Mouse (Mus musculus) heart, postnatal 0 days (tissue): ENCODE results near the gene Arid1a. TPM values are rescaled to one million over a fixed set of nuclear protein-coding genes. Genes with fewer than 3 reads are reported as not detected.

Experiments
- ATAC-seq: fragments of 200-750 bp; cut with Nextera tagmentation; 2 replicates; pipeline ENCODE4 v1.8.0; 2017; ENCODE audit warnings: low read depth, moderate number of reproducible peaks, moderate library complexity; ENCODE audit not compliant: insufficient read depth
- DNase-seq: peaks from one replicate; pipeline ENCODE4 v3.0.0-alpha.2; 2016; ENCODE audit warnings: low spot score
- H3K27ac ChIP-seq: fragments of 300-500 bp; sonication (generic); 2 replicates; pipeline ENCODE4 v1.5.1; 2014; ENCODE audit warnings: low read depth, mild to moderate bottlenecking
- H3K27me3 ChIP-seq: fragments of 300-500 bp; sonication (generic); 2 replicates; pipeline ENCODE4 v1.6.1; 2014; ENCODE audit warnings: low read length, mixed read lengths; ENCODE audit not compliant: control insufficient read depth, insufficient read depth
- H3K36me3 ChIP-seq: fragments of 300-500 bp; sonication (generic); replicated peaks from 2 replicates; pipeline ENCODE4 v1.6.1; 2014; ENCODE audit warnings: low read length, mixed read lengths; ENCODE audit not compliant: control insufficient read depth, insufficient read depth
- H3K4me1 ChIP-seq: fragments of 300-500 bp; sonication (generic); 2 replicates; pipeline ENCODE4 v1.6.1; 2014; ENCODE audit warnings: antibody characterized with exemption; ENCODE audit not compliant: control insufficient read depth, insufficient read depth
- H3K4me2 ChIP-seq: fragments of 300-500 bp; sonication (generic); 2 replicates; pipeline ENCODE4 v1.6.1; 2014; ENCODE audit warnings: low read depth, mild to moderate bottlenecking, low read length, moderate library complexity
- H3K4me3 ChIP-seq: fragments of 300-500 bp; sonication (generic); 2 replicates; pipeline ENCODE4 v1.5.1; 2014; ENCODE audit warnings: low read depth, low read length
- H3K9ac ChIP-seq: fragments of 300-500 bp; sonication (generic); replicated peaks from 2 replicates; pipeline ENCODE4 v1.6.1; 2014; ENCODE audit warnings: low read depth, low read length, mixed read lengths
- H3K9me3 ChIP-seq: fragments of 300-500 bp; sonication (generic); replicated peaks from 2 replicates; pipeline ENCODE4 v1.6.1; 2016; ENCODE audit warnings: low read length; ENCODE audit not compliant: control insufficient read depth
- CTCF ChIP-seq: IDR thresholded peaks from 2 replicates; pipeline ENCODE4 v1.5.1; 2016; ENCODE audit warnings: antibody characterized with exemption, control low read depth, low read depth
- EP300 ChIP-seq: IDR thresholded peaks from 2 replicates; pipeline ENCODE4 v1.6.1; 2016; ENCODE audit warnings: antibody characterized with exemption, low read depth
- WGBS: fragments of 180-500 bp; shearing (Covaris S2); extraction: QIAGEN DNeasy Blood & Tissue Kit; methylation state at CpG from one replicate; pipeline ENCODE4 v1.1.7; 2014; 5-methylcytosine and 5-hydroxymethylcytosine counted together
- polyA plus RNA-seq: library from polyadenylated mRNA; unstranded; fragments of >200 nt; fragmentation: Nextera tagmentation; extraction: Ambion mirVana; gene quantifications from 2 replicates; pipeline ENCODE4 v1.2.1, GENCODE M21; 2015
- total RNA-seq: library from RNA; depleted of rRNA; stranded (reverse); fragments of >200 nt; gene quantifications from 2 replicates; pipeline ENCODE4 v1.2.3, GENCODE M21; 2014; ENCODE audit warnings: low replicate concordance

The Arid1a gene
- total and polyA plus RNA-seq, 2 experiments from 2014 or later = 9.7 to 27.9 TPM

- TF ChIP-seq EP300 = no peak
- TF ChIP-seq CTCF = no peak
- Histone ChIP-seq H3K4me3 (no peak overlapping the region), H3K9ac (no peak overlapping the region), H3K4me2 (no peak overlapping the region), H3K27me3 (no peaks in the 10 kb centered on the region), H3K36me3 (no peaks in the 10 kb centered on the region), H3K4me1 (no peaks in the 10 kb centered on the region), H3K27ac (no peak overlapping the region), H3K9me3 (peaks cover 14% of the 10 kb centered on the region)
- DNase-seq (no peak), ATAC-seq (no peak)
- WGBS = 35% methylated on average over 21 of the region's 21 CpGs
Observed at GRCm38 (mm10) chr4:133645680-133646079, 110.9 kb downstream of the Arid1a start.

GRCm38 (mm10) chr4:133645195-133645594 lies 111.4 kb downstream of the Arid1a start:
- no peak for ATAC-seq
- 87% methylated on average over 3 of the region's 3 CpGs for WGBS
- Histone ChIP-seq H3K4me1 (no peaks in the 10 kb centered on the region), H3K27me3 (no peaks in the 10 kb centered on the region), H3K36me3 (no peaks in the 10 kb centered on the region), H3K9ac (no peak overlapping the region), H3K9me3 (peaks cover 14% of the 10 kb centered on the region), H3K27ac (no peak overlapping the region), H3K4me2 (no peak overlapping the region), H3K4me3 (no peak overlapping the region)
- DNase-seq = no peak
- TF ChIP-seq CTCF (peak; percentile 16; the same call in 1 of the 2 replicates), EP300 (no peak)

- H3K4me1 ChIP-seq = no peaks in the 10 kb centered on the region
- H3K36me3 ChIP-seq = no peaks in the 10 kb centered on the region
- H3K27me3 ChIP-seq = no peaks in the 10 kb centered on the region
- no peak overlapping the region for H3K27ac ChIP-seq
- DNase-seq = no peak
- H3K4me2 ChIP-seq = no peak overlapping the region
- WGBS = 75% methylated on average over 5 of the region's 5 CpGs
- no peak for ATAC-seq
- H3K9me3 ChIP-seq = no peaks in the 10 kb centered on the region
- no peak for TF ChIP-seq EP300
- TF ChIP-seq CTCF = no peak
- no peak overlapping the region for H3K4me3 ChIP-seq
- no peak overlapping the region for H3K9ac ChIP-seq
Observed at GRCm38 (mm10) chr4:133634043-133634410, 122.5 kb downstream of the Arid1a start.

GRCm38 (mm10) chr4:133633332-133634042 lies 123.1 kb downstream of the Arid1a start:
- H3K4me2 ChIP-seq = peak overlapping the region; percentile 86

GRCm38 (mm10) chr4:133632483-133633327 lies 123.9 kb downstream of the Arid1a start:
- no peaks in the 10 kb centered on the region for H3K27me3 ChIP-seq

More at GRCm38 (mm10) chr4:133633332-133634042, 123.1 kb downstream of the Arid1a start:
- 11% methylated on average over 28 of the region's 47 CpGs for WGBS
- Histone ChIP-seq H3K9ac (peak overlapping the region; percentile 91), H3K27ac (peak overlapping the region; percentile 71), H3K4me3 (peak overlapping the region; percentile 74), H3K4me1 (no peaks in the 10 kb centered on the region), H3K9me3 (no peaks in the 10 kb centered on the region), H3K36me3 (no peaks in the 10 kb centered on the region), H3K27me3 (no peaks in the 10 kb centered on the region)
- peak; percentile 71 for DNase-seq
- ATAC-seq = peak; percentile 90
- peak; percentile 65 for TF ChIP-seq CTCF
- no peak for TF ChIP-seq EP300

More at GRCm38 (mm10) chr4:133632483-133633327, 123.9 kb downstream of the Arid1a start:
- DNase-seq (no peak), ATAC-seq (peak; percentile 68)
- no peaks in the 10 kb centered on the region for H3K9me3 ChIP-seq
- peak overlapping the region; percentile 74 for H3K4me3 ChIP-seq
- WGBS = 4% methylated on average over 50 of the region's 69 CpGs
- H3K9ac ChIP-seq = peak overlapping the region; percentile 91
- H3K27ac ChIP-seq = peak overlapping the region; percentile 71
- no peak for TF ChIP-seq CTCF
- H3K36me3 ChIP-seq = no peaks in the 10 kb centered on the region
- peak overlapping the region; percentile 86 for H3K4me2 ChIP-seq
- H3K4me1 ChIP-seq = no peaks in the 10 kb centered on the region
